Mouse (Mus musculus): Measurements from ENCODE around the gene Etnppl.

GRCm38 (mm10) chr3:130684276-130685013 lies 67.2 kb downstream of the Etnppl start:
- TF ChIP-seq CTCF (IDR thresholded peaks at IDR 0.05; ENCODE audit: control insufficient read depth, insufficient read depth, low read length): no peak
- TF ChIP-seq POLR2A (IDR thresholded peaks at IDR 0.05; ENCODE audit: borderline replicate concordance, control insufficient read depth, low read depth, low read length): no peak

Measured in bone marrow, adult 2 months (tissue).